Mouse (Mus musculus): ENCODE measurements at regions not wholly inside any gene's neighbourhood (a gene's known extent, or its start where the extent isn't known, plus 50 kb on each side); places are given as distances from the start of the nearest gene placed in this dataset.

DNA sequence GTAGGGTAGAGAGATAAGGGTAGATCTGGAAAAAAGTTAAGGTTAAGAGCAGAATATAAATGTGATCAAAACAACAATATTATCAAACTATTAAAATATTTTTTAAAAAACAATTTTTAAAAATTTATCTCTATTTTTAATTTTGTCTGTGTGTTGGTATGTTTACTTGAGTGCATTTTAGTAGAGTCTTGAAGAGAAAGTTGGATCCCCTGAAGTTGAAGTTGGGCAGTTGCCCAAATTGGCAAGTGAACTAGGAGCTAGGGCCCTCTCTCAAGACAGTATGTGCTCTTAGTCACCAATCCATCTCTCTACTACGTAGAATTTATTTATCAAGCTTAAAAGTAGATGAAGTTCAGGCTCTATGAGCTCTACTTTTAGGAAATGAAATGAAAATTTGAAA lies 59.9 kb downstream of the Adamts1 start:
- no peak overlapping the region for H3K27ac ChIP-seq (replicated peaks)
- H3K9me3 ChIP-seq (replicated peaks): no peaks in the 10 kb centered on the region
- no peak overlapping the region for H3K4me3 ChIP-seq (replicated peaks)
- no peak overlapping the region for H3K4me2 ChIP-seq (replicated peaks)
- no peaks in the 10 kb centered on the region for H3K27me3 ChIP-seq
- 74% methylated on average over 1 of the region's 1 CpGs for WGBS
- H3K4me1 ChIP-seq: no peaks in the 10 kb centered on the region
- no peaks in the 10 kb centered on the region for H3K36me3 ChIP-seq
- no peak for ATAC-seq (ENCODE audit: insufficient number of reproducible peaks, low FRiP score, low TSS enrichment, low read depth)
- H3K9ac ChIP-seq: no peak overlapping the region

- no peak overlapping the region for H3K9ac ChIP-seq
These were observed 64.2 kb downstream of the Adamts1 start for GRCm38 (mm10) chr16:85738606-85739195.

GRCm38 (mm10) chr16:85728026-85728425 lies 74.9 kb downstream of the Adamts1 start:
- H3K36me3 ChIP-seq: no peaks in the 10 kb centered on the region
- no peak overlapping the region for H3K27ac ChIP-seq (replicated peaks)
- H3K9ac ChIP-seq: no peak overlapping the region
- no peak for ATAC-seq (ENCODE audit: insufficient number of reproducible peaks, low FRiP score, low TSS enrichment, low read depth)
- H3K4me2 ChIP-seq (replicated peaks): no peak overlapping the region
- H3K27me3 ChIP-seq: no peaks in the 10 kb centered on the region
- H3K4me3 ChIP-seq (replicated peaks): no peak overlapping the region
- no peaks in the 10 kb centered on the region for H3K4me1 ChIP-seq
- 59% methylated on average over 2 of the region's 2 CpGs for WGBS
- H3K9me3 ChIP-seq (replicated peaks): no peaks in the 10 kb centered on the region

More at GRCm38 (mm10) chr16:85738606-85739195, 64.2 kb downstream of the Adamts1 start:
- no peak overlapping the region for H3K27ac ChIP-seq (replicated peaks)
- no peak overlapping the region for H3K4me3 ChIP-seq (replicated peaks)
- no peaks in the 10 kb centered on the region for H3K9me3 ChIP-seq (replicated peaks)
- 81% methylated on average over 2 of the region's 2 CpGs for WGBS
- H3K4me2 ChIP-seq (replicated peaks): no peak overlapping the region
- no peak for ATAC-seq (ENCODE audit: insufficient number of reproducible peaks, low FRiP score, low TSS enrichment, low read depth)
- no peaks in the 10 kb centered on the region for H3K36me3 ChIP-seq
- no peaks in the 10 kb centered on the region for H3K4me1 ChIP-seq
- no peaks in the 10 kb centered on the region for H3K27me3 ChIP-seq

DNA sequence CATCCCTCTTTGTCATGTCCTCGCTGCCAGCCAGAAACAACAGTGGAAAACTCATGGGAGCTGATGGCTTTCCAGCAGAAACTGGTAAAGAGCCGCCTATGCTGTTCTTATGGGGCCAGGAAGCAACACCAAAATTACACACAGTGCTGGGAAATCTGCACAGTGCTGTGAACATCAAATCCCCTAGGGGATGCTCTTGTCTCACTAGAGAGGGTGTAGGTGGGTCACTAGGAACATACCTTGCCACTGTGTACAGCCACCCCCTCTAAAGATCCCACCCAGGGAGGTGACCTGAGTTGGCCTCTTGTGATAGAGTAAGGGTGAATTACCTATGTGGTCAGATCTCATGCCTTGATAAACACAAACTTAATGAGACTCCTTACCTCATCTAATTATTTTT lies 80.9 kb downstream of the Adamts1 start:
- 57% methylated on average over 2 of the region's 2 CpGs for WGBS
- no peak for ATAC-seq (ENCODE audit: insufficient number of reproducible peaks, low FRiP score, low TSS enrichment, low read depth)

DNA sequence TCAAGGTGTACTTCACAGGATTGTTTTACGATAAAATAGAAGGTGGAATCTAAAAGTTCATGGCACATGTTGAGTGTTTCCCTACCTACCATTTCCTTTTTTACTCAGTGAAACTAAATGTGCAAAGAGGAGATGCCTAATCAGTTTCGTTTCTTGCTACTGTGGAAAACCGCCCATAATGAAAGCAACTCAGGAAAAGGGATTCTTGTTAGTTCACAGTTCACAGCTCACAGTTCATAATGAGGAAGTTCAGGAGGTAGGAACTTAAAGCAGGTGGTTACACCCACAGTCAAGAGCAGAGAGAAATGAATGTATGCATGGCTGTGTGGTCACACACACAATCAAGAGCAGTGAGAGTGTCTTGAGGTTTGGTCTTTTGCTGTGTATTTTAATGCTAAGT lies 90.6 kb downstream of the Adamts1 start:
- no peak overlapping the region for H3K9ac ChIP-seq
- H3K27ac ChIP-seq (replicated peaks): no peak overlapping the region
- no peak for ATAC-seq (ENCODE audit: insufficient number of reproducible peaks, low FRiP score, low TSS enrichment, low read depth)
- WGBS: 89% methylated on average over 3 of the region's 3 CpGs
- H3K4me3 ChIP-seq (replicated peaks): no peak overlapping the region
- H3K36me3 ChIP-seq: no peaks in the 10 kb centered on the region
- H3K27me3 ChIP-seq: no peaks in the 10 kb centered on the region
- H3K4me1 ChIP-seq: no peaks in the 10 kb centered on the region
- H3K4me2 ChIP-seq (replicated peaks): no peak overlapping the region
- H3K9me3 ChIP-seq (replicated peaks): no peaks in the 10 kb centered on the region

More for the DNA sequence above, 80.9 kb downstream of the Adamts1 start:
- Histone ChIP-seq H3K27ac (replicated peaks) (no peak overlapping the region), H3K36me3 (no peaks in the 10 kb centered on the region), H3K9me3 (replicated peaks) (no peaks in the 10 kb centered on the region), H3K4me2 (replicated peaks) (no peak overlapping the region), H3K4me1 (no peaks in the 10 kb centered on the region), H3K9ac (no peak overlapping the region), H3K4me3 (replicated peaks) (no peak overlapping the region), H3K27me3 (no peaks in the 10 kb centered on the region)

GRCm38 (mm10) chr16:85704254-85705020 lies 98.5 kb downstream of the Adamts1 start:
- 79% methylated on average over 9 of the region's 9 CpGs for WGBS
- ATAC-seq (ENCODE audit: insufficient number of reproducible peaks, low FRiP score, low TSS enrichment, low read depth): no peak
- no peak overlapping the region for H3K4me2 ChIP-seq (replicated peaks)
- H3K27ac ChIP-seq (replicated peaks): no peak overlapping the region
- H3K4me1 ChIP-seq: no peaks in the 10 kb centered on the region
- no peak overlapping the region for H3K4me3 ChIP-seq (replicated peaks)
- H3K27me3 ChIP-seq: no peaks in the 10 kb centered on the region
- H3K36me3 ChIP-seq: no peaks in the 10 kb centered on the region
- no peak overlapping the region for H3K9ac ChIP-seq
- no peaks in the 10 kb centered on the region for H3K9me3 ChIP-seq (replicated peaks)

DNA sequence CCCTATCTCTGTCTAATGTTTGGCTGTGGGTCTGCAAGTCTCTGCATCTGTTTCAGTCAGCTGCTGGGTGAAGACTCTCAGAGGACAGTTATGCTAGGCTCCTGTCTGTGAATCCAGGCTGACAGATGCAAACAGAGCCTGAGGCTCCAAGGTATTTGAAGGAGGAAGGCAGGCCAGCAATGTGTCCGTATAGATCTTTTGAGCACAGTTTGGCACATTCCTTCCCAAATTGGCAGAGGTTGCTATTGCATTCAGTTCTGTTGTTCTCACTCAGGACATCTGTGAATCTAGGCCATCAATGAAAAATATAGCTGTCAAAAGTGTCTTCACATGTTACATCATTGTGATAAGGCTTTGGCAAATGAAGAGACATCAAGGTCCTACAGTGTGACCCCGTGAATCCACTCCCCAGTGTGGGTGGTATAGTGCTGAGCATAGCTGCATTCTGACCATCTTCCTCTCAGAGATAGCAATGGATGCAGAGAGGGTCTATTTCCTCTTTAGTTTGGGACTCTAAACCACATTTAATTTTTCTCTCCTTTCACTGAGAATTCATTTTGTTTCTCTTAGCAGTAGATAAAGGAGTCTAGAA lies 99.9 kb downstream of the Adamts1 start:
- Histone ChIP-seq H3K4me1 (no peaks in the 10 kb centered on the region), H3K4me2 (replicated peaks) (no peak overlapping the region), H3K4me3 (replicated peaks) (no peak overlapping the region), H3K9ac (no peak overlapping the region), H3K27me3 (no peaks in the 10 kb centered on the region), H3K9me3 (replicated peaks) (no peaks in the 10 kb centered on the region), H3K36me3 (no peaks in the 10 kb centered on the region), H3K27ac (replicated peaks) (no peak overlapping the region)
- no peak for ATAC-seq (ENCODE audit: insufficient number of reproducible peaks, low FRiP score, low TSS enrichment, low read depth)
- 67% methylated on average over 2 of the region's 2 CpGs for WGBS

DNA sequence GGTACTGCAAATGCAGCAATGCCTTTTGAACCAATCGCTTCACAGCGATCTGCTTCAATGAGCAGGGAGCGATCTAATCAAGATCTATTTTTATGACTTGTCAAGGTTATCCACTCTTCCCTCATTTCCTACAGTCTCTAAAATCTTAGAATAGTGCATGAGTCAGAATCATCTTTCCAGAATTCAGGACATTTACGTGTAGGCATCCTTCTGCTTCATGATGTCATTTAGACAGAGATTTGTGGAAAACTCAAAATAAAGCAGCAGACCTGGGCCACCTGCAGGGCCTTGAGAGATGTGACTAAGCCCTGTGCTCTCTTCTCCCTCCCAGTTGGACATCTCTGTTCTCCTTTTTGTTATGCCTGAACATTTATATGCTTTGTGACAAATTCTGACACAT lies 103.6 kb downstream of the Adamts1 start:
- Histone ChIP-seq H3K4me3 (replicated peaks) (no peak overlapping the region), H3K9me3 (replicated peaks) (no peaks in the 10 kb centered on the region), H3K4me2 (replicated peaks) (no peak overlapping the region), H3K27me3 (no peaks in the 10 kb centered on the region), H3K9ac (no peak overlapping the region), H3K4me1 (no peaks in the 10 kb centered on the region), H3K27ac (replicated peaks) (no peak overlapping the region), H3K36me3 (no peaks in the 10 kb centered on the region)
- no peak for ATAC-seq (ENCODE audit: insufficient number of reproducible peaks, low FRiP score, low TSS enrichment, low read depth)
- WGBS: 74% methylated on average over 4 of the region's 4 CpGs

DNA sequence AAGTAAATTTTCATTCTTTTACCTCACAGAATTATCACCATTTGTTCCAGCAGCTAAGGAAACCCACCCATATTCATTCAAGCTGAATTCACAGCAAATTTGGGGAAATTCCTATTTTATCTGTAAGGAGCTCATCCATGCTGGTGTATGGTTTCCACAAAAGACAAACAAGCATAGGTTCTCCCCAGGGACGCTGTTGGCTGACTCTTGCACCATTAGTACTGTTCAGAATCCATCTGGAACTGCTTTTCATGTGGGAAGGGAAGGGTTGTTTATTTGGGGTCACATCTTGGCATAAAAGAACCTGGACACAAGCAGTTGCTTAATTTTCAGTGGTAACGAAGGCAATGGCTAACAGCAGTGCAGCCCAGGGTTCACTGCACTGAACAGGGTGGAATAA lies 120.2 kb downstream of the Adamts1 start:
- no peak for ATAC-seq (ENCODE audit: insufficient number of reproducible peaks, low FRiP score, low TSS enrichment, low read depth)
- H3K4me3 ChIP-seq (replicated peaks): no peak overlapping the region
- H3K9me3 ChIP-seq (replicated peaks): no peaks in the 10 kb centered on the region
- no peaks in the 10 kb centered on the region for H3K27me3 ChIP-seq
- WGBS: 54% methylated on average over 2 of the region's 2 CpGs
- H3K36me3 ChIP-seq: no peaks in the 10 kb centered on the region
- no peak overlapping the region for H3K4me2 ChIP-seq (replicated peaks)
- H3K9ac ChIP-seq: no peak overlapping the region
- H3K27ac ChIP-seq (replicated peaks): no peak overlapping the region
- no peaks in the 10 kb centered on the region for H3K4me1 ChIP-seq

GRCm38 (mm10) chr16:85680351-85680750 lies 122.6 kb downstream of the Adamts1 start:
- Histone ChIP-seq H3K27me3 (no peaks in the 10 kb centered on the region), H3K4me2 (replicated peaks) (no peak overlapping the region), H3K36me3 (no peaks in the 10 kb centered on the region), H3K4me1 (no peaks in the 10 kb centered on the region), H3K9ac (no peak overlapping the region), H3K27ac (replicated peaks) (no peak overlapping the region), H3K4me3 (replicated peaks) (no peak overlapping the region), H3K9me3 (replicated peaks) (no peaks in the 10 kb centered on the region)
- 27% methylated on average over 6 of the region's 6 CpGs for WGBS
- ATAC-seq (ENCODE audit: insufficient number of reproducible peaks, low FRiP score, low TSS enrichment, low read depth): peak; percentile 51; the same call in 1 of the 2 replicates

DNA sequence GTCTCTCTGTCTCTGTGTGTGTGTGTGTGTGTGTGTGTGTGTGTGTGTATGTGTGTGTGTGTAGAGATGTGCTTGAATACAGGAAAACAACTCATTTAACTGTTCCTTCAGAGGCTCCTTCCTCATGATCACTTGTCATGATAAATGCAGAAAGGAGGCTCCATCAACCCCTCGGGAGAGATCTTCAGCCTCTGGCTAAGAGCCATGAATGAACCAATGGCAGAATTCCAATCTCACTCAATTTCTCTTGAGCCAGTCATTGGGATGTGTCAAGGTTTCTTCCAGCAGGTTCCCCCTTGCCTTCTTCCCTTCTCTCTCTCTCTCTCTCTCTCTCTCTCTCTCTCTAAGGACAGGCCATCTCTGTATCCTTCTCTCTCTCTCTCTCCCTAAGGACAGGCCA lies 124.1 kb downstream of the Adamts1 start:
- Histone ChIP-seq H3K9me3 (replicated peaks) (no peaks in the 10 kb centered on the region), H3K27ac (replicated peaks) (no peak overlapping the region), H3K36me3 (no peaks in the 10 kb centered on the region), H3K27me3 (no peaks in the 10 kb centered on the region), H3K4me3 (replicated peaks) (no peak overlapping the region), H3K4me2 (replicated peaks) (no peak overlapping the region), H3K9ac (no peak overlapping the region), H3K4me1 (no peaks in the 10 kb centered on the region)
- 54% methylated on average over 1 of the region's 1 CpGs for WGBS
- no peak for ATAC-seq (ENCODE audit: insufficient number of reproducible peaks, low FRiP score, low TSS enrichment, low read depth)

Measured in embryonic facial prominence, embryonic 15.5 days (tissue).